Mouse (Mus musculus) kidney, adult 2 months (tissue): ENCODE measurements at regions not wholly inside any gene's neighbourhood (a gene's known extent, or its start where the extent isn't known, plus 50 kb on each side); places are given as distances from the start of the nearest gene placed in this dataset.

Experiments used
- CTCF ChIP-seq: fragments of 200-500 bp; conservative IDR thresholded peaks from 2 replicates; pipeline ENCODE4 v1.5.1; 2011; ENCODE audit warnings: low read depth, mild to moderate bottlenecking, control low read depth, low read length, moderate library complexity, mixed read lengths; ENCODE audit not compliant: insufficient read depth, insufficient read length
- POLR2A ChIP-seq: fragments of 200-500 bp; IDR thresholded peaks from one replicate; pipeline ENCODE4 v1.6.1; 2011; ENCODE audit warnings: low read depth, low read length, control low read depth

DNA sequence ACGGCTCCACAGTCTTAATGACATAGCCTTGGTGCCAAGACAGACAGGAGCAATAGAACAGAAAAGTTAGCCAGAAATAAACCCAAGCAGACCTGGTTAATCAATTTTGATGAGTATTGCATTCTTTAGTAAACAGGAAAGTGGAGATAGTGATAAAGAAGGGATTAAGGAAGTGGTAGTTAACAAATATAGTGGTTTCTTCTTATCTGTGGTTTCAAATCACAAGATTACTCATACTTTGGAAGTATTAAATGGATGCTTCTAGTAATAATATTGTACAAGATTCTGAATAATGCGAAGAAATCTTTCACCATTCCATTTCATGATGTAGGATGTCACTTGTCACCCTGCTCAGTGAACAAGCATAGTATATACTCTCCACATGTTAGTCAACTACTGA is 376.6 kb upstream of the Cobl start:
- no peak for TF ChIP-seq CTCF
- TF ChIP-seq POLR2A: no peak
